Mouse (Mus musculus) WW6 (cell line): ENCODE results near the gene Gm20388.

Experiments
- DNase-seq: peaks from one replicate; pipeline ENCODE4 v3.0.0-alpha.2; 2013; ENCODE audit warnings: low read depth, low spot score

The Gm20388 gene

DNA sequence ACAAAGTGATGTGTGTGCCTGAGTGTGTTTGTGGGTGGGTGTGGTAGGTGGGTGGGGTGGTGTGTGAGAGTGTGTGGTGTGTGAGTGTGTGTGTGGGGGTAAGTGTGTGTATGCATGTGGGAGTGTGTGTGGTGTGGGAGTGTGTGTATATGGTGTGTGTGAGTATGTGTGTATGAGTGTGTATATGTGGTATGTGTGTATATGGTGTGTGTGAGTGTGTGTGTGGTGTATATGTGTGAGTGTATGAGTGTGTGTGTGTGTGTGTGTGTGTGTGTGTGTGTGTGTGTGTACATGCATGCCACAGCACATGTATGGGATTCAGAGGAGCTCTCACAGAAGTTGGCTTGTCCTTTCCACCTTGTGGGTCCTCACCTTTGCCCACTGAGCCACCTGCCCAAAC, 1936.2 kb downstream of the Gm20388 start:
- no peak for DNase-seq

DNA sequence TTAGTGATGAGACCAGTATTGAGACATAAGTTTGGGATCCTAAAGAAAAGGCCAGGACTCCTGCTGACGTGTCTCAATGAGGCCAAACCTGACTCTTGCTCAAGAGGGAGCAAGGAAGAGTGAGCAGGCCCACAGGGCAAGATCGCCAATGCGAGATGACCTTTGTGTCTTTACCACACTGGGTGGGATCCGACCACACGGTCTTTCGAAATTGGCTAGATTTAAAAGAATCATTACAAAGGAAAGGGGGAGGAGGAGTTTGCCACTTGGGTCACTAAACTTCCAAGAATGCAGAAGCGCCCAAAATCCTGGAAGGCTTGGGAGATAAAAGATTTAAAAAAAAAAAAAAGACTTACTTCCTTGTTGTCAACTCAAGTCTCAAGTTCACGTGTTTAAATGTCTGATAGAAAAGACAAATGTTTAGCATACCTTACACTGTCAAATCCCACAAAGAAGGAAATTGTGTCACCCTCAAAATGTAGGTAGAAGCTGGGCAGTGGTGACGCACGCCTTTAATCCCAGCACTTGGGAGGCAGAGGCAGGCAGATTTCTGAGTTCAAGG, 1936.7 kb downstream of the Gm20388 start:
- no peak for DNase-seq

DNA sequence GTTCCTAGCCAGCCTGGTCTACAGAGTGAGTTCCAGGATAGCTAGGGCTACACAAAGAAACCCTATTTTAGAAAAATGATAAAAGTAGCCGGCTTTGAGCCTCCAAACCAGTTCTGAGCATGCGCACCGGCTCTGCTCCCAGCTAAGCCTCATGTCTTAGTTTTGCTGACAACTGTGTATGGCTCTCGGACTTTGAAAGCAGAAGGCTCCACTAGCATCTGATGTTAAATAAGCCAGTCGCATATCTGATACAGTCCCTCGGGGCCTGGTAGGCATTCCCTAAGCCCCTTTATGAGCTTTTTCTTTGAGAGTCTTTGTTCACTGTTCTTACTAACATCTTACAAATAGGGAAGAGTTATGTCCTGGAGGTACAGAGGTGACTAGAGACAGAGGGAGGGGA, 1937.3 kb downstream of the Gm20388 start:
- DNase-seq: no peak

DNA sequence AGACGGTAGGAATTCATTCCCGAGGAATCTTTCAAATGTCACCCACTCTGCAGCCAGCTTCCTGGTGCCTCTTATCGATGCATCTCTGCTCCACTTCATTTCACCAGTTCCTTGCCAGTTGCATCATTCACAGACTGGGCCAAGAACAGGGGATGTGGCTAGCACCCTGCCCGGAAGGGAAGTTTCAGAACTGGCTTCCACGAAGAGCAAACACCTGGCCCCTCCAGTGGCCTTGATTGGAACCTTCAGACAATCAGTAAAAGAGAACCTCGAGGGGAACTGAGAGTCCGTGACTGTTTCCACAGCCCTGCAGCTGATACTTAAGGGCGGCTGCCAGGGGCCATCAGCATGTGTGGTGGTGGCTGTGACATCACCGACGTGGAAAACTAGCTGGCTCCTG, 1937.9 kb downstream of the Gm20388 start:
- no peak for DNase-seq

DNA sequence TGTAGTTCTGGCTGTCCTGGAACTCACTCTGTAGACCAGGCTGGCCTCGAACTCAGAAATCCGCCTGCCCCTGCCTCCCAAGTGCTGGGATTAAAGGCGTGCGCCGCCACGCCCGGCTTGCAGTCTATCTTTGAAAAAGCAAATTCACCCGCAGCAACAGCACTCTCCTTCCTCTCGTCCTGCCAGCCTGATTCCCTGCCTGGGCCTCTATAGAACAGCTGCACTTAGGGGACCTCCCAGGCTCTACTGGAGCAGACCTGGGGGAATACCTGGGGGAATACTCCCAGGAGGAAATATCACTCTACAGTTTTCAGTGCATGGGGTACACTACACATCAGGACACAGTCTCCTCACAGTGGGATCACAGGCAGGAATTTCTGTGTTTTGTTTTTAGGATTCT, 1938.7 kb downstream of the Gm20388 start:
- no peak for DNase-seq

DNA sequence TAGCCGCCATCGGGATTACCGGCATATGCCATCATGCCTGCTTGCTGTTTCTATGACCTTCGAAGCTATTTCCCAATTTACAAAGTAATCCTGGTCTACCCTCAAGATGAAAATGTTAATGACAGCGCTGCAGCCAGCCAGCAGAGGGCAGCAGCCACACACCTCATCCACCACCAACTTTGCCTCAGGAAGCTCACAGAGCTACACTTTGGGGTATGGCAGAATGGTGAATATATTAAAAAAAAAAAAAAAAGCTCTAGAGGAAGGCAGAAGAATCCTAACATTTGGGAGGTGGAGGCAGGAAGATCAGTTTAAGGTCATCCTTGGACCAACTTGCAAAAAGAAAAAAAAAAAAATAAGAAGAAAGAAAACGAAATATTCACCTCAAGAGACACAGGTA, 1939.4 kb downstream of the Gm20388 start:
- DNase-seq: peak; percentile 76

DNA sequence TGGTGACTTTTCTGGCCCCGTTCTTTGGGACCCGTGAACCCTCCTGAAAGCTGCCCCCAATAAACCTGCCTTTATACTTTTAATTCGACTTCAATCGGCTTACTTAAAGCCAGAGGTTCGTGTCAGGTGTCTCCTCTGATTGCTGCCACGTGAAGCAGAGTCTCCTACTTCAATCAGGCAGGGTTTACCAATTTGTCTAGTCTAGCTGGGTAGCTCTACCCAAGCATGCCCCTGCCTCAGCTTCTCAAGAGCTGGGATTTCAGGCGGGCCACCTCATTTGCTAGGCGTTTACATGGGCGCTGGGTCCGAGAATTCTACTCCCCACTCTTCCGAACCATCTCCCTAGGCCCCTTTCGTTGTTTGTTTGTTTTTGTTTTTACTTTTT, 1939.8 kb downstream of the Gm20388 start:
- DNase-seq: no peak

DNA sequence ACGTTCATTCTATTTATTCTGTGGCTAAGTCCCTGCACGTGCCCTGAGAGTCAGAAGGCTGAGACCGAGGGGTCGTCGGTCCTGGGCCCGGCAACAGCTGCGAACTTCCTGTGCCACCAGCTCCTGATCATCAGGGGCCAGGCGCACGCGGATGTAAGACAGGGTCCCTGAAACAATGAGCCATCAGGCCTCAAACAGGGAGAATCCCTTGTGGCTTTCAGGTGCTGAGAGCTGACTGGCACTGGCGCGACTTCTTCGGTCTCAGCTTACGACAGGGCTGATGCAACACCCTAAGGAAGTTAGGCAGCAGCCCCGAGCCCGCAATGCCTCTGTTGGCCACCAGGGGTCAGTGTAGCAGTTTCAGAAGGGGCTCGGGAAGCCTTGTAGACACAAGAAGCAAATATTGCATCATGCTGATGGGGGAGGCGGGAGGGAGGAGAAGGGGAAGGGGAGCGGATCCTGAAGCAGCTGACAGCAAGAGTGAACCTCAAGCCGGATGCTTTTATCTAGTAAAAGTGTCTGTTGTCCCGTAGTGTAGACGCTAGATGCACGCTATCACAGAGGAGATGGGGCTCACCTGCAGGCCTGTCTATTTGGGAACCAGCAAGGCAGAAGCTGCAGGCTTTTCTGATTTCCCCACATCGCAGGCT, 1940.3 kb downstream of the Gm20388 start:
- peak; percentile 97 for DNase-seq

DNA sequence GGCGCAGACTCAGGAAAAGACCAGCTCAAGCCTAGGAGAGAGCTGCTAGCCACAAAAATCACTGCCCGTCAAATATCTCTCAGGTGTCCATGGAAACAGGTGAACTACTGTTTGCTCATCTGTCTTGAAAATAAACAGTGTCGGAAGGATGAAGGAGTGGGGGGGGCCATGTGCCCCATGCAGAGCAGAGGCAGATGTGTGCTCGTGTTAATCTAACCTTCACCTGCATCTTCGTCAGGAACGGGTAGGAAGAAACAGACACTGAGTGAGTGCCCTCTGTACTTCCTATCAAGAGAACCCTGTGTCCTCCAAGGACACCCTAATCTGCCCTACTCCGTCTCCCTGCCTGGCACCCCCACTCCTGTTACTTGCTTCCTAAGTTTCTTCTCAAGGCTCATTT, 1941.1 kb downstream of the Gm20388 start:
- no peak for DNase-seq

DNA sequence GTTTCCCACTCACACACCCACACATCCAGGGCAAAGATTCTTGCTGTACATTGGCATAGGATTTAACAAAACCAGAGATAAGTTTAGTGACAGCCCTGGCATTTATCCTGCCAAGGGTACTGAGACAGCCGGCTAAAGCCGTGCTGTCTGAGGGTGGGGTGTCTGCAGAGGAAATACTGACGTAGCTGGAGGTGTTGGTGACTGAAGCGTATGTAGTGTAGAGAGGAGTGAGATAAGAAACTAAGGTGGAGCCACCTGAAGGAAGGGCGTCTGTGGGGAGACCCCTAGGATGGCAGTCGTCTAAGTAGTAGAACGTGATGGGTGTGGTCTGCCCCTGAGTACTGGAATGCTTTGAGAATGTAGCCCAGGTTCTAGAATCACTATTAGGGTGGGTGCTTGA, 1941.8 kb downstream of the Gm20388 start:
- DNase-seq: no peak

DNA sequence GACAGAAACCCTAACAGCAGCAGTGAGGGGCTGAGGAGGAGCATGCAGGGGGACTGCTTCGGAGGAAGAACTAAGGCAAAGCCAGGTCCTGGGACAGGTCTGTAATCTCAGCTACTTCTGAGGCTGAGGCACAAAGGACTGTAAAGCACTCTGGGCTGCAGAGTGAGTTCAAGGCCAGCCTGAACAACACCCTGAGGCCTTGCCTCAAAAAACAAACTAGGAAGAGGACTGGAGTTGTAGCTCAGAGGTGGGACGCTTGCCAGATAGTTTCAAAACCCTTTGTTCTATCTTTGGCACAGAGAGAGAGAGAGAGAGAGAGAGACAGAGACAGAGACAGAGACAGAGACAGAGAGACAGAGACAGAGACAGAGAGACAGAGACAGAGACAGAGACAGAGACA, 1942.9 kb downstream of the Gm20388 start:
- no peak for DNase-seq

DNA sequence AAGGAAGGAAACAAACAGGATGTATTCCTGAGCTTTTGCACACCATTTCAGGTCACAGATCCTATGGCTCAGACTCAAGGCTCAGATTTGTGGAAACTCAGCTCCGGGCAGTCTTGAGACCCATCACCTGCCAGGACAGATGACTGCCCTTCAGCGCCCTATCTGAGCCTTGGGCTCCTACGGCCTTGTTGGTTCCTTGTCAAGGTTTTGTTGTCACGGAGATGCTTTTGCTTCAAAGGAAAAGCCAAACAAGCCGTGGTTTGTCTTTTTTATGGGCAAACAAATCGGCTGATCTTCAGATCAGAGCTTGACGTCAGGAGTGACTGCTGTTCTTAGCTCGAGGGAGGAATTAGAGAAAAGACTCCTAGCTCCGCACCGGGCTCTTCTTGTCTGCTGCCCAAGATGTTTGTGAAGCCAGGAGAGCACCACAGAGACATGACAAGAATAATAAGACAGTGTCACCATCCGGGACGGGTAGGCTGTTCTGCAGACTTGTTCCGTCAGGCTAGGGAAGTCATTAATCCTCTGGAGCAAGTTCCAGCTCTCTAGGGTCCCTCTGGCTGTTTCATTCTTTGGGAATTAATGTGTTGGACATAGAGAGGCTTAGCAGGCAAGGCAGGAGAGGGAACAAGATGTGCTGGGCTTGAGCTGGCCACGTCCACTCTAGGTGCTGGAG, 1945.6 kb downstream of the Gm20388 start:
- DNase-seq: no peak

DNA sequence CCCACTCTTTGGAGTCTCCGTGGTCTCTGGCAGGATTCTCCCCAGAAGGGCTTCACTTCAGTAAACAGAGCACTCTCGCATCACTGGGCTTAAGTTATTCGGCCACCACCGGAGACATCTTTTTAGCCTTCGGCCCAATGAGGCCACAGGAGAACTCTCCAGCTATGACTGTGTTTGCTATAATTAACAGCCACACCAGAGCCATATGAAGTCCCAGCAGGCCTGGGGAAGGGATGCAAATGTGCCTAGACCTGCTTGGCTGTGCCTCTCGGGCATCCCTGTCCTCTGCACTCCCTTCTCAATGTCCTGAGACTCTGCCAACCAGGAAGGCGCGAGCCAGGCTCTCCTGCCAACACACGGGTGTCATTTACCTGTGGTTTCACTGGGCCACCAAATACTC, 1946.7 kb downstream of the Gm20388 start:
- DNase-seq: no peak

DNA sequence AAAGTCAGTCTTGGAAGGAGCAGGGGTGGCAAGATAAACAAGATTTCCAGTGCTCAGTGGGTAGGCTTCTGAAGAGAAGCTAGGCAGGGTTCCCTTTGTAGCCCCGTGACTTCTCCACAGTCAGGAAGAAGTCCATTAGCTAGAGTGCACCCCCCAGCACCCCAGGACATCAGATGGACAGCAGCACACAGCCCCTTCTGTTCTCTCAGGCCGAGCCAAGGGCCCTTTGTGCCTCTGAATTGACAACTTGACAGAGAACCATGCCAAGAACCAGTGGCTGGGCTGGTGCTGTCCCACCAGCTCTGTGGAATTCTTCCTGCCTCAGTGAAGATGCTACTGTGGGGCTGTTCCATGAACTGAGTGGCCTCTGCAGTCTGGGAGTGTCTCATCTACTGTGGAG, 1947.1 kb downstream of the Gm20388 start:
- no peak for DNase-seq

DNA sequence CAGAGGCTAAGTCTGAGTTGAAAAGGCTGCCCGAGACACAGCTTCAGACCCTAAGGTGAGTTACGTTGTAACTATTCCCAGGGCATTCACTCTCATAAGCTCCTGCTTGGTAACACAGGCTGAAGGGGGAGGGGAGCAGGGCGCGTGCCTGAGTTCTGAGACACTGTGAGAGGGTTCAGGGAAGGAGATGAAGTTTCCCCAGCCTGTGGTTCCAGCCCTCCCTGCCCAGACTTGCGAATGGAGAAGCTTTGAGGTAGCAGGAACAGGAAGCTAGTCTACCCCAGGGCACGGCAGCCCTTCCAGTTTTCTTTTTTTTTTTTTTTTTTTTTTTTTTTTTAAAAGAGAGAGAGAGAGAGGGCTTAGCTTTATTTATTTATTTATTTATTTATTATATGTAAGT, 1950.6 kb downstream of the Gm20388 start:
- no peak for DNase-seq

DNA sequence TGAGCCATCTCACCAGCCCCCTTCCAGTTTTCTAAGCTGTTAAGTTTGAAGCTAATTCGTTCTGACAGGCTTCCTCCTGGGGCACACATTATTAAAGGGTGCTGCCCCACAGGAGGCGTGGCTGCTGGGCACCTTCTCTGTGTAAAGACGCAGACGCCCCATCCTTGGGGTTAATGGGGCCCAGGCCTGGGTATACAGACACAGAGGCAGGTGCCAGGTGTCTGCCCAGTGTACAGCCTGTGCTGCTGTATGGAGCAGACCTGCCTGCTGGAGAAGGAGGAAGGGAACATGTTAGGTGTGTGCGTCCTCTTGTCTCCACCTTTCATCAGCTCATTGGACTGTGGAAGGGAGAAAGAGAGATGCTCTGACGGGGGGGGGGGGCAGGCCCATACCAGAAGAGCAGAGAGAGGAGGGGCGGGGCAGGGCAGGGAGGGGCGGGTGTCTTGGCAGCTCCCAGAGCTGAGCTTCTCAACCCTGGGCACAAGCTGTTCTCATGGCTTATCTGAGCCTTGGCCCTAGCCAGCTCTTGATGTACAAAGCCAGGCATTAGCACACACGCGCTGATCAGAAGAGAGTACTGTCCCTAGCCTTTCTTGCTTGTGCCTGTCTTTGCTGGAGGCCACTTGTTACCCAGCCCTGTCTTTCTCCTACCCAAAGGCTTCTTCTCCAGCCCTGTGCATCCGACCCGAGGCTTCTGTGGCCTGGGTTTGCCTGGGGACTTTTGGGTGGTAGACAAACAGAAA, 1951.3 kb downstream of the Gm20388 start:
- DNase-seq: no peak

DNA sequence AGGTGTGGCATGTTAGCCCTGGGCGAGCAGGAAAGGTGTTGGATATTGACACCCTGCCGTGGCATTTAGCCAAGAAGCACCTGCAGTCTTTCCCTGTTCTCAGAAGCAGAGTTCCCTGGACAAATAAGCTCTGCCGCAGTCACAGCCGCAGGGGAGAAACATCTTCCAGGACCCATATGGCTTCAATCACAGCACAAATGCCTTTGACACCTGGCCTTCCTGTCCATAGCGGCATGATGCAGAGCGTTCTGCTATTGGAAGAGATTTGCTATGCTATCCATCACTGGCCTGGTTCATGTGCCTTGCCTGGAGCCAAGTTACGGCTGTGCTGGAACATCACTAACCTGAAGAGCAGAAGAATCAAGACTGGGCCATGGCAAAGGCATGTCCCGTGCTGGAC, 1954.7 kb downstream of the Gm20388 start:
- DNase-seq: no peak

DNA sequence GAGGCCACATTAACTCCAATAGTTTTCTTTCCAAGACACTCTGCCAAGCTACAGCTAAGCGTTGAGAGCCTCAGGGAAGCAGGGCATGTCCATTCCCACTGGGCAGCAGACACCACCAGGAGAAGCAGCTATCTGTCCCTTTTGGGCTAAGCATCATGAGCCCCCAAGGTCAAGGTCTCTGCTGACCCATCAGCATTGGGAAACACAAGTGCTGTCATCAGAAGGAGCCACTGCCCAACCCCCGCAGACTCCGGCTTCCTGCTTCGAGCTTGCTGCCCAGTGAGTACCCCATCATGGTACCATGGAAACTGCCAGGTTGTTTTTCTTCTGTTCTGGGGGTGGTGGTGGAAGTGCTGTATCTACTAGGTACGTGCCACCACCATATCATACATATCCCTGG, 1957.6 kb downstream of the Gm20388 start:
- DNase-seq: no peak

DNA sequence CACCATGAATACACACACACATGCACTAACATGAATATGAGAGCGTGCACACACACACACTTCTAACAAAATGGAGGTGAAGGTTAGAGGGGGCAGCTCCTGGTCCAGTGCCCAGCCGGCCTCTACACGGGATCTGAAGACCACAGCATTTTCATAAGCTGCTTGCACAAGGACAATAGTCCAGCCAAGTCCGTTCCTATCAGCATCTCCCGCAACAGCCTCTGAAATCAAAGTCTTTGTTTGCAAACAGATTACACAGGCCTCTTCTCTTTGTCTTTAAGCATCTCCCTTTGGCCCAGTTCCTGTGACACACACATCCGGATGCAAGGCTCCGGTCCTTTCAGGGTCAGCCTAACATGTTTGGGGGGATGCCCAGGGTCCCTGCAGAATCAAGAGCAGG, 1958.3 kb downstream of the Gm20388 start:
- no peak for DNase-seq

DNA sequence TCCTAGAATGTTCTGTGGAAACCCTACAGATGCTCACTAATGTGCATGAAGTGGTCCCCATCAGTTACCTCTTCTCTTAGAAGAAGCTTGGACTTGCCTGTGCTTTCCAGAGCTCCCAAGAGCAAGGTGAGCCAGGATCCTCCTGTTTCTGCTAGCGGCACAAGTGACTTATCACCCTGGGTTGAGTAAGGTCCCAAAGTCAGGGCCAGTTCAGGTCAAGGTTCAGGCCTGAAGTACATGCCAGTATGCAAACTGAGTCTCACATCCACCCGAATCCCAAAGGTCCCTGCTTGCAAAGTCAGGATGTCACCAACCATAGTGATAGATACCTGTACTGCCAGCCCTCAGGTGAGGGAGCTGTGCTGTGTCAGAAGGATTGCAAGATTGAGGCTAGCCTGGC, 1959.5 kb downstream of the Gm20388 start:
- DNase-seq: no peak

DNA sequence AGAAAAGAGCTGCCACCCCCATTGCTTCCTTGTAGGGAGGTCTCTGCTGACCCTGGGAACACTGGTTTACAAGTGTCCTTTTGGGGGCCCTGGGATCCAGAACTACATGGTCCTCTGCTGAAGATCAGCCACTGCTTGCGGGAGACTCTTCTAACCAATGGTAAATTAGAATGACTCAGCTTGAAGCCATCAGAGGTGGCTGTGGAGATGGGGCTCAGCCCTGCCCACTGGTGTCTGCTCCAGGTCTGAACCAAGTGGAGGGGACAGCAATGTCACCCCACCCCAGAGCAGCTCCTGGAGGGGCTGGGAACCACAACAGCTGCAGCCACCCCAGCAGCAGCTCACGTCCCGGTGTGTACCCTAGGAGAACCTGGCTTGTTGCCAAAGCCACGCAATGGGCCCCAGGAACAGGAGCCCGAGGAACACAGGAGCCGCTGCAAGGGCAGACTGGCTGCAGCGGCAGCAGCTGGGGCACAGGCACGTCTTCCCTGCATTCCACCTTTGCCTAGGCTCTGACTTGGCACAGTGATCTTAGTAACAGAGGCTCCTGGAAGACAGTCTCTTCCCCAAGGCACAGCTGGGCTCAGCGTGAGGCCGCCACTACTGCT, 1961.3 kb downstream of the Gm20388 start:
- DNase-seq: no peak

DNA sequence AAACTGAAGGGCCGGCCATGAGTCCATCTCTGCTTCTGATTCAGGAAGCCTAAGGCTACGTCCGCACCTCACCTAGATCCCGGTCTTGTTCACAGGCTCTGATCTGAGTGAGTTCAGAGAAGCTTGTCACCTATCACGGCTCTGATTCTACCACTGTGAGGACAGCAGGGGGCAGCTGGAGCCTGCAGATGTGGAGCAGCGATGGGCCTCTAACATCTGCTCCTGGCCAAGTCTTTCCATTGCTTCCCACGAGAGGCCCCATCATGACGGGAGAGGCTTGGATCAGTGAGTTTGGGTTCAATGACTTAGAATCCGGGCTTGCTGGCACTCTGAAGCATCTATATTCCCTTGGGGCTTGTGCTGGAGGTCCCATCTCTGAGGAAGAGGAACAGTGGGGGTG, 1963.4 kb downstream of the Gm20388 start:
- DNase-seq: no peak
